Mouse (Mus musculus) megakaryocyte, embryonic 14.5 days (primary cell): Measurements from ENCODE around the gene Sec24d.

ENCODE experiments used
- FLI1 ChIP-seq: IDR thresholded peaks from 2 replicates; pipeline ENCODE4 v1.6.1; 2012; ENCODE audit warnings: low read length, inconsistent platforms, mixed read lengths
- GATA1 ChIP-seq: IDR thresholded peaks from 3 replicates; pipeline ENCODE4 v1.6.1; 2012; ENCODE audit warnings: mixed read lengths, low read length, inconsistent platforms, borderline replicate concordance

DNA sequence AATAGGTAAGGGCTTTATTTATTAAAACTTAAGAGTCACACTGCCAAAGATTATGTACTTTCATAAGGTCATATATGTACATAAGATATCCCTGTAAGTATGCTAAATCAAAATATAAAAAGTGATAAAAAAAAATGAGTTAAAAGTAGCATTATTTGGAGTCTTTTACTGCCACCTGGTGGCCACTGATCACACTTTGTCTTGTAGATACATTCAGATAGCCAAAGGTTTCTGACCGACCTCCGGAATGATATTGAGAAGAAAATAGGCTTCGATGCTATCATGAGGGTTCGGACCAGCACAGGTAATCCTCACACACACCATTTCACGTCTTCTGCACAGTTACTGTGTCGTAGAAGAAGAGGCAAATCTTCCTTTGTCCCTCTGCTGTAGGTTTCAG, 85.9 kb downstream of the Sec24d start:
- TF ChIP-seq GATA1 (no peak), FLI1 (no peak)
